Mouse (Mus musculus) cortical plate, adult 2 months (tissue): Measurements from ENCODE around the gene Hoxb4. TPM values are rescaled to one million over a fixed set of nuclear protein-coding genes. Genes with fewer than 3 reads are reported as not detected.

ENCODE experiments used
- H3K27ac ChIP-seq: fragments of 200-500 bp; 2 replicates; pipeline ENCODE4 v1.5.1; 2012; ENCODE audit warnings: low read length, control low read depth, inconsistent platforms; ENCODE audit not compliant: insufficient read depth
- H3K4me1 ChIP-seq: fragments of 200-500 bp; 2 replicates; pipeline ENCODE4 v1.6.1; 2011; ENCODE audit warnings: low read length; ENCODE audit not compliant: control insufficient read depth, insufficient read depth
- H3K4me3 ChIP-seq: fragments of 200-500 bp; 2 replicates; pipeline ENCODE4 v1.5.1; 2011; ENCODE audit warnings: mild to moderate bottlenecking, low read length, control low read depth; ENCODE audit not compliant: insufficient read depth
- CTCF ChIP-seq: fragments of 200-500 bp; IDR thresholded peaks from 2 replicates; pipeline ENCODE4 v1.5.1; 2011; ENCODE audit warnings: mild to moderate bottlenecking, control low read depth, low read length; ENCODE audit not compliant: insufficient read depth; ENCODE audit errors: extremely low read depth
- POLR2A ChIP-seq: fragments of 200-500 bp; IDR thresholded peaks from 2 replicates; pipeline ENCODE4 v1.6.1; 2011; ENCODE audit warnings: mild to moderate bottlenecking, low read length, control low read depth; ENCODE audit not compliant: insufficient read depth; ENCODE audit errors: extremely low read depth
- polyA plus RNA-seq: library from polyadenylated mRNA; depleted of rRNA; stranded (reverse); fragments of >200 nt; gene quantifications from 2 replicates; pipeline ENCODE4 v1.2.3, GENCODE M21; 2012

The Hoxb4 gene
- polyA plus RNA-seq, 1 experiment, result not detected

GRCm38 (mm10) chr11:96332105-96332504 lies 14.0 kb downstream of the Hoxb4 start:
- TF ChIP-seq CTCF (no peak), POLR2A (no peak)
- no peaks in the 10 kb centered on the region for H3K4me1 ChIP-seq
- H3K27ac ChIP-seq, result no peak overlapping the region
- no peak overlapping the region for H3K4me3 ChIP-seq

GRCm38 (mm10) chr11:96332618-96333032 lies 14.6 kb downstream of the Hoxb4 start:
- H3K4me3 ChIP-seq, result no peak overlapping the region
- TF ChIP-seq POLR2A (no peak), CTCF (no peak)
- no peak overlapping the region for H3K27ac ChIP-seq
- H3K4me1 ChIP-seq, result no peaks in the 10 kb centered on the region

GRCm38 (mm10) chr11:96333241-96334001 lies 15.4 kb downstream of the Hoxb4 start:
- no peak overlapping the region for H3K27ac ChIP-seq
- H3K4me3 ChIP-seq, result no peak overlapping the region

GRCm38 (mm10) chr11:96334002-96334364 lies 15.9 kb downstream of the Hoxb4 start:
- Histone ChIP-seq H3K4me1 (no peaks in the 10 kb centered on the region), H3K4me3 (no peak overlapping the region), H3K27ac (no peak overlapping the region)
- TF ChIP-seq CTCF (no peak), POLR2A (no peak)

More at GRCm38 (mm10) chr11:96333241-96334001, 15.4 kb downstream of the Hoxb4 start:
- no peak for TF ChIP-seq POLR2A
- no peak for TF ChIP-seq CTCF
- no peaks in the 10 kb centered on the region for H3K4me1 ChIP-seq

- Histone ChIP-seq H3K4me3 (no peak overlapping the region), H3K4me1 (no peaks in the 10 kb centered on the region), H3K27ac (no peak overlapping the region)
- TF ChIP-seq POLR2A (no peak), CTCF (no peak)
These were observed 16.9 kb downstream of the Hoxb4 start for GRCm38 (mm10) chr11:96334998-96335397.

GRCm38 (mm10) chr11:96336597-96336996 lies 18.5 kb downstream of the Hoxb4 start:
- no peak overlapping the region for H3K27ac ChIP-seq
- TF ChIP-seq CTCF (no peak), POLR2A (no peak)
- H3K4me1 ChIP-seq, result no peaks in the 10 kb centered on the region
- no peak overlapping the region for H3K4me3 ChIP-seq

- no peak overlapping the region for H3K27ac ChIP-seq
- H3K4me3 ChIP-seq, result no peak overlapping the region
- no peak for TF ChIP-seq CTCF
- no peak for TF ChIP-seq POLR2A
- no peaks in the 10 kb centered on the region for H3K4me1 ChIP-seq
These were observed 19.0 kb downstream of the Hoxb4 start for GRCm38 (mm10) chr11:96337026-96337425.

- no peaks in the 10 kb centered on the region for H3K4me1 ChIP-seq
- H3K27ac ChIP-seq, result no peak overlapping the region
- no peak overlapping the region for H3K4me3 ChIP-seq
- TF ChIP-seq CTCF, result no peak
These were observed 21.1 kb downstream of the Hoxb4 start for GRCm38 (mm10) chr11:96338957-96339855.

GRCm38 (mm10) chr11:96340698-96341365 lies 22.8 kb downstream of the Hoxb4 start:
- no peak overlapping the region for H3K4me3 ChIP-seq
- no peaks in the 10 kb centered on the region for H3K4me1 ChIP-seq
- H3K27ac ChIP-seq, result no peak overlapping the region
- no peak for TF ChIP-seq POLR2A
- no peak for TF ChIP-seq CTCF

GRCm38 (mm10) chr11:96341701-96342575 lies 23.9 kb downstream of the Hoxb4 start:
- Histone ChIP-seq H3K4me1 (no peaks in the 10 kb centered on the region), H3K4me3 (no peak overlapping the region), H3K27ac (no peak overlapping the region)
- TF ChIP-seq POLR2A, result no peak
- no peak for TF ChIP-seq CTCF
